Mouse (Mus musculus) neural tube, embryonic 14.5 days (tissue): ENCODE measurements around the gene Acad9. TPM values are rescaled to one million over a fixed set of nuclear protein-coding genes. Genes with fewer than 3 reads are reported as not detected.

Experiments used
- ATAC-seq: fragments of 200-750 bp; cut with Nextera tagmentation; 2 replicates; pipeline ENCODE4 v1.8.0; 2017; ENCODE audit warnings: low read depth, mild to moderate bottlenecking, moderate TSS enrichment, moderate library complexity
- H3K27ac ChIP-seq: fragments of 300-500 bp; sonication (generic); 2 replicates; pipeline ENCODE4 v1.5.1; 2014; ENCODE audit warnings: low read depth, mild to moderate bottlenecking, control low read depth, low read length, moderate library complexity, mixed read lengths
- H3K27me3 ChIP-seq: fragments of 300-500 bp; sonication (generic); 2 replicates; pipeline ENCODE4 v1.6.1; 2014; ENCODE audit warnings: low read length; ENCODE audit not compliant: control insufficient read depth, insufficient read depth
- H3K36me3 ChIP-seq: fragments of 300-500 bp; sonication (generic); 2 replicates; pipeline ENCODE4 v1.6.1; 2014; ENCODE audit warnings: low read length, mixed read lengths; ENCODE audit not compliant: control insufficient read depth, insufficient read depth
- H3K4me1 ChIP-seq: fragments of 300-500 bp; sonication (generic); 2 replicates; pipeline ENCODE4 v1.6.1; 2014; ENCODE audit warnings: low read length; ENCODE audit not compliant: control insufficient read depth, insufficient read depth
- H3K4me2 ChIP-seq: fragments of 300-500 bp; sonication (generic); 2 replicates; pipeline ENCODE4 v1.6.1; 2014; ENCODE audit warnings: mild to moderate bottlenecking, low read depth, low read length, control low read depth
- H3K4me3 ChIP-seq: fragments of 300-500 bp; sonication (generic); 2 replicates; pipeline ENCODE4 v1.5.1; 2014; ENCODE audit warnings: low read depth, low read length, control low read depth, mixed read lengths
- H3K9ac ChIP-seq: fragments of 300-500 bp; sonication (generic); replicated peaks from 2 replicates; pipeline ENCODE4 v1.6.1; 2014; ENCODE audit warnings: low read depth, mild to moderate bottlenecking, control low read depth, low read length, mixed read lengths
- H3K9me3 ChIP-seq: fragments of 300-500 bp; sonication (generic); 2 replicates; pipeline ENCODE4 v1.6.1; 2016; ENCODE audit warnings: low read length; ENCODE audit not compliant: control insufficient read depth
- WGBS: fragments of 180-500 bp; shearing (Covaris S2); extraction: QIAGEN DNeasy Blood & Tissue Kit; methylation state at CpG from one replicate; pipeline ENCODE4 v1.1.7; 2014; 5-methylcytosine and 5-hydroxymethylcytosine counted together
- polyA plus RNA-seq: library from polyadenylated mRNA; unstranded; fragments of >200 nt; fragmentation: Nextera tagmentation; extraction: Ambion mirVana; gene quantifications from 2 replicates; pipeline ENCODE4 v1.2.1, GENCODE M21; 2014

Gene Acad9
- polyA plus RNA-seq, 1 experiment from 2014 or later, result 90.6 TPM

- no peaks in the 10 kb centered on the region for H3K36me3 ChIP-seq
- 38% methylated on average over 8 of the region's 8 CpGs for WGBS
- no peak overlapping the region for H3K9ac ChIP-seq
- no peaks in the 10 kb centered on the region for H3K4me1 ChIP-seq
- H3K27ac ChIP-seq, result no peak overlapping the region
- H3K9me3 ChIP-seq, result no peaks in the 10 kb centered on the region
- H3K27me3 ChIP-seq, result peaks cover 4% of the 10 kb centered on the region; the same call in 1 of the 2 replicates
- H3K4me3 ChIP-seq, result no peak overlapping the region
- no peak overlapping the region for H3K4me2 ChIP-seq
- peak; percentile 41; the same call in 1 of the 2 replicates for ATAC-seq
These were observed 5.5 kb upstream of the Acad9 start for GRCm38 (mm10) chr3:36060096-36060850.

DNA sequence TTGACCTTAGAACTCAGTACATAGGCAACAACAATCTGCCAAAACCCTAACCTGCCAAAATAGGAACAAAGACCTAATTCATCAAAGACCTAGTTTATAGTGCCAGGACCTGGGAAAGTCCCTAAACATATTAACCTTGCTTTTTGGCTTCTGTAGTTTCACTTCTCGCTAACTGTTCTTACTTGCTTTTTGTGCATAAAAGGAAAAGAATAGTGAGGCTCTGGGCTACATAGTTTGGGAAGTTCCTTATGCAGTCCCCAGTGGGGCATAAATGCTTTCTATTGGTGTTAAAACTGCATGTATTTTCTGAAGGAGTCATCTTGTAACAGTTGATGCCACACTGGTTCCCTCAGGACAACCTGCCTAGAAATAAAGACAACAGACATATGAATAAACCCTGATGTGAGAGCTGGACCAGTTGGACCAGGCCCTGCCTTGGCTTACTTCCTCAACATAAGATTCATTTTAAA, 1.2 kb upstream of the Acad9 start:
- no peaks in the 10 kb centered on the region for H3K36me3 ChIP-seq
- no peak overlapping the region for H3K4me2 ChIP-seq
- 100% methylated on average over 1 of the region's 1 CpGs for WGBS
- peaks cover 4% of the 10 kb centered on the region; the same call in 1 of the 2 replicates for H3K27me3 ChIP-seq
- no peak overlapping the region for H3K4me3 ChIP-seq
- no peaks in the 10 kb centered on the region for H3K9me3 ChIP-seq
- no peak for ATAC-seq
- H3K27ac ChIP-seq, result no peak overlapping the region
- H3K9ac ChIP-seq, result no peak overlapping the region
- peaks cover 10% of the 10 kb centered on the region for H3K4me1 ChIP-seq

GRCm38 (mm10) chr3:36065166-36065565, 613 bp upstream of the Acad9 start:
- H3K4me1 ChIP-seq, result peaks cover 10% of the 10 kb centered on the region
- ATAC-seq, result no peak
- H3K9ac ChIP-seq, result no peak overlapping the region; the same call in 1 of the 2 replicates
- H3K9me3 ChIP-seq, result no peaks in the 10 kb centered on the region
- no peak overlapping the region for H3K27ac ChIP-seq
- peaks cover 4% of the 10 kb centered on the region; the same call in 1 of the 2 replicates for H3K27me3 ChIP-seq
- peak overlapping the region; percentile 74 for H3K4me2 ChIP-seq
- H3K4me3 ChIP-seq, result peak overlapping the region; percentile 94
- H3K36me3 ChIP-seq, result no peaks in the 10 kb centered on the region
- WGBS, result 98% methylated on average over 2 of the region's 2 CpGs

- Histone ChIP-seq H3K27me3 (no peaks in the 10 kb centered on the region), H3K9me3 (no peaks in the 10 kb centered on the region), H3K9ac (no peak overlapping the region), H3K4me3 (no peak overlapping the region), H3K36me3 (0 out of 2 replicates have a peak, but pooled peaks cover 4% of the 10 kb centered on the region), H3K4me2 (no peak overlapping the region), H3K4me1 (peaks cover 10% of the 10 kb centered on the region), H3K27ac (no peak overlapping the region)
- no peak for ATAC-seq
- WGBS, result 90% methylated on average over 6 of the region's 6 CpGs
These were observed 2.0 kb downstream of the Acad9 start for GRCm38 (mm10) chr3:36067731-36068130.

DNA sequence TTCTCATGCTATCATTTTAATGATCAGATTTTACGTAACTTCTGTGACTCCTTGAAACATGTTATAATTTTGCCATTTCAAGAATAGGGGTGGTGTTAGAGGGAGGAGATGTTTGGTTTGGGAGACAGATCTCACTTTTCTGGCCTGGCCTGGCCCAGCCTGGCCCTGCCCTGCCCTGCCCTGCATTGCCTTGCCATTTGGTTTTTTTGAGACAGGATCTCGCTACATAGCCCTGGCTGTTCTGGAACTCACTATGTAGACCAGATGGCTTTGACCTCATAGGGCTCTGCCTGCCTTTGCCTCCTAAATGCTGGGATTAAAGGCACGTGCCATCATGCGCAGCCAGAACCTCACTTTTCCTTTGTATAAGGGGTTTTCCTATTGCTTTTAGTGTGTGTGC, 4.7 kb downstream of the Acad9 start:
- ATAC-seq, result no peak
- H3K4me2 ChIP-seq, result no peak overlapping the region
- H3K4me1 ChIP-seq, result peaks cover 10% of the 10 kb centered on the region
- no peaks in the 10 kb centered on the region for H3K9me3 ChIP-seq
- H3K27me3 ChIP-seq, result no peaks in the 10 kb centered on the region
- 95% methylated on average over 4 of the region's 4 CpGs for WGBS
- H3K9ac ChIP-seq, result no peak overlapping the region
- H3K36me3 ChIP-seq, result peaks cover 18% of the 10 kb centered on the region; the same call in 1 of the 2 replicates
- no peak overlapping the region for H3K27ac ChIP-seq
- no peak overlapping the region for H3K4me3 ChIP-seq

DNA sequence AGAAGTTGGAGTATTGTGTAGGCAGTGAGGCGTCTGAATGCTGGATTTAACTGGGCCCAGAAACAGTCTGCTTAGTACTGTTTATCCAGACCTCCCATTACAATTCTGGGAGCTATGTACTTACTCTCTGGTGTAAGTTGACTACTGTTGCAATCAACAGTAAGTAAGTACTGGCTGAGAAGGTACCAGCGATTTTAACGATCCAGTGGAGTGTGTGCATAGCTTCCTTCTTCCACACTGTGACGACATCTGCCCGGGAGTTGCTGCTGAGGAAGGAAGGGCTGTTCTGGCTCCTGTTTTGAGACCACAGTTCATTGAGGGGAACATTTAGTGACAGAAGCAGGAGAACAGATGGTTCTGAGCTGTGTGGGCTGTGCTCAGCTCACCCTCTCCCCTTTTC, 5.3 kb downstream of the Acad9 start:
- Histone ChIP-seq H3K4me1 (peaks cover 10% of the 10 kb centered on the region), H3K9ac (no peak overlapping the region), H3K9me3 (no peaks in the 10 kb centered on the region), H3K27ac (no peak overlapping the region), H3K4me3 (no peak overlapping the region), H3K27me3 (no peaks in the 10 kb centered on the region), H3K36me3 (peaks cover 22% of the 10 kb centered on the region; the same call in 1 of the 2 replicates), H3K4me2 (no peak overlapping the region)
- WGBS, result 94% methylated on average over 5 of the region's 5 CpGs
- no peak for ATAC-seq

- no peaks in the 10 kb centered on the region for H3K9me3 ChIP-seq
These were observed 8.5 kb downstream of the Acad9 start for GRCm38 (mm10) chr3:36074231-36074630.

DNA sequence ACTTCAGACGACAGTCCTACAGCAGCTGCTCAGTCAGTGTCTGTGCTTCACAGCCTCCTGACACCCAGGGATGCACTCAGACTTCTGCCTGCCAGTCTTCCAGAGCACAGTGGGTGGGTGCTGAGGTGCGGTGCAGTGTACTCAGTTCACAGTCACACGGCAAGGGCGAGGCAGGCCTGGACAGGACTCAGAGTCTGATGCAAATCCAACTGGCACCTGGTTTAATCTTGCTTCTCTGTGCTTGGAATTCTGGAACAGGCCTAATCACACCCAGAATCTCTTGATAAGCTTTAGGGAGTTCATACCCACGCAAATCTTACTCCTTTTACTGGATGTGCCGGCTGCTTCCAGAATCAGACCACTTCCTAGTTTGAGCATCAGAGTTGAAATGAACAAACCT, 9.7 kb downstream of the Acad9 start:
- Histone ChIP-seq H3K9me3 (no peaks in the 10 kb centered on the region), H3K27ac (no peak overlapping the region), H3K27me3 (no peaks in the 10 kb centered on the region), H3K4me2 (no peak overlapping the region), H3K4me1 (no peaks in the 10 kb centered on the region), H3K36me3 (peaks cover 60% of the 10 kb centered on the region), H3K4me3 (no peak overlapping the region), H3K9ac (no peak overlapping the region)
- ATAC-seq, result no peak
- over 99% methylated on average over 6 of the region's 6 CpGs for WGBS

More at GRCm38 (mm10) chr3:36074231-36074630, 8.5 kb downstream of the Acad9 start:
- WGBS, result 90% methylated on average over 6 of the region's 6 CpGs
- H3K4me3 ChIP-seq, result no peak overlapping the region
- no peak overlapping the region for H3K27ac ChIP-seq
- no peak overlapping the region for H3K9ac ChIP-seq
- no peaks in the 10 kb centered on the region for H3K27me3 ChIP-seq
- H3K36me3 ChIP-seq, result peaks cover 50% of the 10 kb centered on the region
- no peak for ATAC-seq
- H3K4me1 ChIP-seq, result no peaks in the 10 kb centered on the region
- no peak overlapping the region for H3K4me2 ChIP-seq

DNA sequence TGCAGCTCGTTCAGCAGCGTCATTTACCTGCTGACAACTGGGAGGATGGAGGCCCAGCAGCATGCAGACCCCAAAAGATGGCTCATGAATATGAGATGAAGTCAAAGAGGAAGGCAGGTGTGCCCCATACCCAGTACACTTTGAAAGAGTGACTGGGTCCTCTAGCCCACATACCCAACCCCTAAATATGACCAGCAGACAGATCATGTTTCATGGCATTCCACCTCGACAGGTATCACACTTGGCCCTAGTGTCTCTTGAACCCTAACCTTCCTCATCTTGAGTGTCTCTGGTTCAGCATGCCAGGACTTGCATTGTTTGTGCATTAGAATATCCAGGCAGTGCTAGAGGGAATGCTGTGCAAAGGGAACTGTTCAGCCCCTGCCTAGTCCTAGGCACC, 11.6 kb downstream of the Acad9 start:
- Histone ChIP-seq H3K27ac (no peak overlapping the region), H3K9me3 (no peaks in the 10 kb centered on the region), H3K9ac (no peak overlapping the region), H3K4me2 (no peak overlapping the region), H3K4me1 (no peaks in the 10 kb centered on the region), H3K27me3 (no peaks in the 10 kb centered on the region), H3K36me3 (peaks cover 67% of the 10 kb centered on the region), H3K4me3 (no peak overlapping the region)
- ATAC-seq, result no peak
- WGBS, result 95% methylated on average over 3 of the region's 3 CpGs
